Mouse (Mus musculus): ENCODE measurements around the gene Slc35c2. TPM values are rescaled to one million over a fixed set of nuclear protein-coding genes. Genes with fewer than 3 reads are reported as not detected.

The Slc35c2 gene
- polyA plus RNA-seq, 1 experiment from 2014 or later, result 57.1 TPM

DNA sequence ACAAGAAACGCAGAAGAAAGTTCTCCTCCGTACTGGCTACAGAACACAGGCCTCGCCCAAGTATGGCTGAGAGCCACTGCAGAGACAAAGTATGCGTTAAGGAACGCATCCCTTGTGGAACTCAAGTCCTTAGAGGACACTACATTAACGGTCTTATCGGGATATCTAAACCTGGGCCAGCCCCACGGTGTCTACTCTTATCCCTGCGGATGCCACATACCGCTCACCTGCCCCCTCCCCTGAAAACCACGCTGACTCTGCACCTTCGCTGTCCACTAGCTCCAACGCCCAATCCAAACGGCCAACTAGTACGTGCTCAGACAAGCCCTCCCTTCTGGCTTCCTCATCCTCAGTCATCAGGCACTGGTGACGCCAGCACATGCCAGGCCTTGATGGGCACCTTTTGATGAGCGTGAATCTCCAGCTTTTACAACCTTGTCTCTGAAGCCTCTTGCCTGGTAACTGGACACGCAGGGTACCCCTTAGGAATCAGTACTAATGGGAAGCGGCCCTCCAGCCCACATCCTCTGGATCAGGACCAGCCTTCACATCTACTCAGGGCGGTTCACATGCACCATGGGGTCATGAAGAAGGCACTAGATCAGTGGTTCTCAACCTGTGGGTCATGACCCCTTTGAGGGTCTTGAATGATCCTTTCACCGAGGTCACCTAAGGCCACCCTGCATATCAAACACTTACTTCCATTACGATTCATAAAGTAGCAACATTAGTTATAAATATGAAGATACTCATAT lies 34.5 kb upstream of the Slc35c2 start:
- Histone ChIP-seq H3K4me1 (peaks cover 71% of the 10 kb centered on the region), H3K4me3 (no peak overlapping the region), H3K27ac (no peak overlapping the region), H3K9me3 (replicated peaks) (no peaks in the 10 kb centered on the region), H3K4me2 (replicated peaks) (no peak overlapping the region), H3K9ac (no peak overlapping the region), H3K27me3 (no peaks in the 10 kb centered on the region; the same call in 1 of the 2 replicates), H3K36me3 (no peaks in the 10 kb centered on the region)
- 86% methylated on average over 22 of the region's 22 CpGs for whole genome bisulfite sequencing
- ATAC-seq (ENCODE audit: low FRiP score), result no peak

DNA sequence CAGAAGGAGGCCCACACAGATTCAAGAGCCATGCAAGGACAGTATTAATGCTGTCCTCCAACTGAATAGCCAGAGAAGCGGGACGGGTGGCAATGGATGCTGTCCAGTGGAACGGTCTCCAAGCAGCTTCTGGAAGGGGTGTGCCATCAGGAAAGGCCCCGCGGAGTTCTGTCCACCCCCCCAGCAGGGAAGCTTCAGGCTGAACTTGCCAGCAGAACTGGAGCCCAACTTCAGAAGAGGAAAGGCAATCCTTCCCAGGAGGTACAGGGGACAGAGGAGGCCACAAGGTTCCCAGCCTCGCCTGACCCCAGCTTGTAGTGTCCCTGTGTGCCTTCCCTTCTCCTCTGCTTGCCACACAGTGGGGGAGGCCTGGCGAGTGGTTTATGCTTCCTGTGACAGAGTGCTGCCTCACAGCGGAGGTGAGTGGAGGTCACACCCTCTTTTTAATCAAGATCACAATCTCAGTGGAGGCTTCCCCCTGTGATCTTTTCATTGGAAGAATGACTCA lies 33.8 kb upstream of the Slc35c2 start:
- H3K36me3 ChIP-seq, result no peaks in the 10 kb centered on the region
- H3K4me2 ChIP-seq (replicated peaks), result no peak overlapping the region
- no peak for ATAC-seq (ENCODE audit: low FRiP score)
- H3K9me3 ChIP-seq (replicated peaks), result no peaks in the 10 kb centered on the region
- no peak overlapping the region for H3K4me3 ChIP-seq
- peak overlapping the region; percentile 4; the same call in 1 of the 2 replicates for H3K27ac ChIP-seq
- H3K27me3 ChIP-seq, result no peaks in the 10 kb centered on the region; the same call in 1 of the 2 replicates
- H3K4me1 ChIP-seq, result peaks cover 74% of the 10 kb centered on the region
- no peak overlapping the region for H3K9ac ChIP-seq
- WGBS, result 44% methylated on average over 8 of the region's 8 CpGs

DNA sequence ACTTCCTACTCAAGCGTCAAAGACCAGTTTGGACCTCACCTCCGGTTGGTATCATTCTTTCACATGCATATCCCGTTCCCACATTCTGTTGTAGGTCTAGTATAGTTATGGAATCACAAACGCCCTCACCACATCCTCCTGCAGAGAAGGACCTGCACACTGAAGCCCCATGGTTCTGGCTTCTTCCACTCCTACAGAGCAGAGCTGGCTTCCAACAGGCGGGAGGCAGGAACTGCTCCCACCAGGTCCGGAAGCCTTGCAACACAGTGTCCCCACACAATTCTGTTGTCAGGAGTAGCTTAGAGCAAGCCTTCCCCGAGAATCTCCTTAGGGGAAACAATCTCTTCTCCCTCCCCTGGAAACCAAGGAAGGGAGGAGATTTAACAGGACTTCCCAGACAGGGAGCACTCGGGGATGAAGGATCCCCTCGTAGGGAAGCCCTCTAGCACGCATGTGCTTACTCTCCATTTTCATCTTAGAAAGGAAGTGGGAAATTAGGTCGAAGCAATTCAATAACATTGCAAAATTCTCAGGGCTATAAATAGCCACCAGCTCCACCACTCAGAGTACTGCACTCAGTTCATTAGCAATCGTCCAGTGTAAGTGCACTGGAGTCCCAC lies 33.0 kb upstream of the Slc35c2 start:
- 0 out of 2 replicates have a peak overlapping the region, but pooled peaks have one; percentile 3 for H3K27ac ChIP-seq
- H3K36me3 ChIP-seq, result peaks cover 1% of the 10 kb centered on the region; the same call in 1 of the 2 replicates
- peaks cover 81% of the 10 kb centered on the region for H3K4me1 ChIP-seq
- no peak overlapping the region for H3K4me3 ChIP-seq
- no peak overlapping the region; the same call in 1 of the 2 replicates for H3K4me2 ChIP-seq (replicated peaks)
- no peak overlapping the region for H3K9ac ChIP-seq
- ATAC-seq (ENCODE audit: low FRiP score), result no peak
- no peaks in the 10 kb centered on the region; the same call in 1 of the 2 replicates for H3K27me3 ChIP-seq
- no peaks in the 10 kb centered on the region for H3K9me3 ChIP-seq (replicated peaks)
- 67% methylated on average over 12 of the region's 12 CpGs for WGBS

DNA sequence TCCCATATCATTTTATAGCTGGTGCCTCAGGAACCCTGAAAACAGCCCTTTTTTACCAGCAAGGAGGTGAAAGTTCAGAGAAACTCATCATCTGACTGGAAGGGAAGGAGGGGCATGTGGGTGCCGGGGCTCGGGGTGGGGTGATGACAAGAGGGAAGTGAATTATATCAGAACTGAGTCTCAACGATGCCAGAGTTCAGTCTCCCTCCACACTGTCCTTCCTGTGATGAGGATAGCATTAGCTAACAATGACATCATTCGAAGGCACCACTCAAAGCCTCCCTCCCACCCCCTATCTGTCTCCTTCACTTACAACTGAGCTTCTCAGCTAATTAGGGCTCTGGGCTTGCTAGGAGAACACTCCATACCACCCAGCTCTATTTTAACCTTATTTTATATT lies 31.8 kb upstream of the Slc35c2 start:
- H3K4me3 ChIP-seq, result no peak overlapping the region
- no peaks in the 10 kb centered on the region; the same call in 1 of the 2 replicates for H3K27me3 ChIP-seq
- H3K4me1 ChIP-seq, result peaks cover 75% of the 10 kb centered on the region
- peaks cover 13% of the 10 kb centered on the region for H3K36me3 ChIP-seq
- no peak overlapping the region for H3K4me2 ChIP-seq (replicated peaks)
- H3K9ac ChIP-seq, result no peak overlapping the region
- whole genome bisulfite sequencing, result 76% methylated on average over 4 of the region's 4 CpGs
- no peak overlapping the region for H3K27ac ChIP-seq
- no peak for ATAC-seq (ENCODE audit: low FRiP score)
- no peaks in the 10 kb centered on the region for H3K9me3 ChIP-seq (replicated peaks)

DNA sequence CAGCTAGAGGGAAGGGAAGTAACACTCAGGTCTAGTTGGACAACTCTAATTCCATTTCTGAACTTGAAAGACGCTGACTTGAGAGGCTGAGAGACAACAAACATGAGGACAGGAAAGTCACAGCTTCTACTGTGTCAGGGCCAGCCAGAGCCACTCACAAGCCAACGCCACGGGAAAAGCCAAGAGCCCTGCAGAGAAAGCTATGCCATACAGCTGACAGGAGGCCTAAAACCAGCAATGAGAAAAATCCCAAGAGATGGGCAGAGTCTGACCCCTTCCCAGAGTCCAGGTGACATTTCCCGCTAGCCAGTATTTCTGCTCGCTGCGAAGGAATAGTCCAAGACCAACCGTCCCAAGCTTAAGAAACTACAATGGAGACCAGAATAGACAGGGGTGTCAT lies 31.3 kb upstream of the Slc35c2 start:
- Histone ChIP-seq H3K4me2 (replicated peaks) (no peak overlapping the region), H3K4me1 (peaks cover 74% of the 10 kb centered on the region), H3K9ac (no peak overlapping the region), H3K9me3 (replicated peaks) (no peaks in the 10 kb centered on the region), H3K27me3 (no peaks in the 10 kb centered on the region; the same call in 1 of the 2 replicates), H3K36me3 (peaks cover 18% of the 10 kb centered on the region), H3K27ac (no peak overlapping the region), H3K4me3 (no peak overlapping the region)
- WGBS, result 84% methylated on average over 7 of the region's 7 CpGs
- ATAC-seq (ENCODE audit: low FRiP score), result no peak

DNA sequence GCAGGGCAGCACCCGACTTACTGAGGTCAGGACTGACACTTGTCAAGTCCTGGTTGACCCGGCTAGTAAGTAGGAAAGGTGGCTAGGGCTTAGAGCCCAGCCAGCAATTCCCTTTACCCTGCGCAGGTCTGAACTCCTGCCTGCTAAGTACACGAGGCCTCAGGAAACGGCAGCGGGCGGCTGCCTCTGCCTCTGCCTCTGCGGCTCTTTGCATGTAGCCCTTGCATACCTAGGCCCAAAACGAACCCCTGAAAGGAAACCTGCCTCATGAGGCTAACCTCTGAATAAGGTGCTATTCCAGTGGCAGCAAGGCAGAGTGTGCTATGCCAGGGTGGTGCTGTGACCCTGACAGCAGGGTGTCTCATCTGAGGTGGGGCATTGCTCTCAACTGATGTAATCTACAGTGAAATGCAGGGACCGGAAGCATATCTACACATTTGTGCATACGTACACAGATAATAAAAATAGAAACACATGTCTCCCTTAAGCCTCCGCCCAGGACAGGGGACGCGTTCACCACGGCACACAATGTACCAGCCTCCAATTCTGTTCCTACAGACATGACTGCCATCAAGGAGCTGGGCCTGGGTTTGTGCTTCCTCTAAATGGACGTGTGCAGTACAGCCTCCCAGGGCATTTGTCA lies 30.1 kb upstream of the Slc35c2 start:
- 48% methylated on average over 16 of the region's 16 CpGs for WGBS
- Histone ChIP-seq H3K36me3 (peaks cover 30% of the 10 kb centered on the region), H3K27ac (peak overlapping the region; percentile 97), H3K4me3 (no peak overlapping the region), H3K27me3 (no peaks in the 10 kb centered on the region; the same call in 1 of the 2 replicates), H3K4me1 (peaks cover 66% of the 10 kb centered on the region), H3K4me2 (replicated peaks) (peak overlapping the region; percentile 36), H3K9ac (peak overlapping the region; percentile 0), H3K9me3 (replicated peaks) (no peaks in the 10 kb centered on the region)
- ATAC-seq (ENCODE audit: low FRiP score), result no peak

DNA sequence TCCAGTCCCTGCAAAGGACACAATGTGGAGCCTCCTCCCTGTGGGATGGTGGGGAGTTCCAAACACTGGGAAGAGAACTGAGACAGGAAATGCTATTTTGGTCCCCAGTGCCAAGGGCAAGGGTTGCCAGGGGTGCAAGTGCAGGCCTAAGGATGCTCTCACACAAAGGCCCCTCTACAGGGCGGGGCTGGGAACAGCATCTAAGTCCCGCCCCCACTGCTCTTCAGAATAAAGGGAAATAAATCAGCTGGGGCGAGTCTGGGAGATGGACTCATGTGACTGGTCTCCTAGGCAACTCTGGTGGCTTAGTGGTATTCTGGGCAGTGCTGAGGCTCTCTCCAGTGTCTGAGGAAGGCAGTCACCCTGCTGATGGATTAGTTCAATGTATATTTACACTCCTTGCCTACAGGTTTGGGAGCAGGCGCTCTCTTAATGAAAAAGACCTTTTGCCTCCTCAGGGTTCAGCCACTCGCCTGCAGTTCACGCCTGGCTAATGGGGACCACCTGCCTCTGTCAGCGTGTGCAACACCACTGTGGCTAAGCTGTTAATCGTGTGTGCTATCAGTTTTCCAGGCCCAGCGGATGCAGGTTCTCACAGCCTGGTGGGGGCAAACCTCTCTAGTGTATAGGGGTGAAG lies 29.3 kb upstream of the Slc35c2 start:
- Histone ChIP-seq H3K9me3 (replicated peaks) (no peaks in the 10 kb centered on the region), H3K27ac (peak overlapping the region; percentile 97), H3K27me3 (no peaks in the 10 kb centered on the region; the same call in 1 of the 2 replicates), H3K4me1 (peaks cover 59% of the 10 kb centered on the region), H3K4me3 (no peak overlapping the region), H3K36me3 (peaks cover 37% of the 10 kb centered on the region), H3K9ac (peak overlapping the region; percentile 50), H3K4me2 (replicated peaks) (peak overlapping the region; percentile 36)
- ATAC-seq (ENCODE audit: low FRiP score), result peak; percentile 94
- 1% methylated on average over 9 of the region's 9 CpGs for WGBS

DNA sequence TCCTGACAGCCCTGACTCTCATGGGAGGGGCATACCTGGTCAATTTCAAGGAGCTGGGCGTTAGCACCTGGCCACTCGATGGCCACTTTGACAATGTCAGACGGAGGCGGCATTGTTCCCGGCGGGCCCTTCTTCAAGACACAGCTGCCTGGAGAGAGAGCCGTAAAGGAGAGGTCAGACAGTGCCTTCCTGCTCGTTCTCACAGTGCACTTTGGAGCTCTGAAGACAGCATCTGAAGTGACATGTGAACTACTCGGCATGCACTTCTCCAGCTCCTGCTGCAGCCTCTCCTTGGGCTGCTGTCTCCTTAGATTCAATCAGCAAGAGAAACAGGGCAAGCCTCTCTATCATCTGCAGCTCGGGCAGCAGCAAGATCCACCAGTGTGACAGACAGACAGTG lies 28.5 kb upstream of the Slc35c2 start:
- no peak for ATAC-seq (ENCODE audit: low FRiP score)
- Histone ChIP-seq H3K9me3 (replicated peaks) (no peaks in the 10 kb centered on the region), H3K9ac (peak overlapping the region; percentile 50), H3K4me1 (peaks cover 56% of the 10 kb centered on the region), H3K27me3 (no peaks in the 10 kb centered on the region), H3K27ac (peak overlapping the region; percentile 97), H3K36me3 (peaks cover 41% of the 10 kb centered on the region), H3K4me3 (no peak overlapping the region), H3K4me2 (replicated peaks) (peak overlapping the region; percentile 31)
- 41% methylated on average over 10 of the region's 10 CpGs for WGBS

DNA sequence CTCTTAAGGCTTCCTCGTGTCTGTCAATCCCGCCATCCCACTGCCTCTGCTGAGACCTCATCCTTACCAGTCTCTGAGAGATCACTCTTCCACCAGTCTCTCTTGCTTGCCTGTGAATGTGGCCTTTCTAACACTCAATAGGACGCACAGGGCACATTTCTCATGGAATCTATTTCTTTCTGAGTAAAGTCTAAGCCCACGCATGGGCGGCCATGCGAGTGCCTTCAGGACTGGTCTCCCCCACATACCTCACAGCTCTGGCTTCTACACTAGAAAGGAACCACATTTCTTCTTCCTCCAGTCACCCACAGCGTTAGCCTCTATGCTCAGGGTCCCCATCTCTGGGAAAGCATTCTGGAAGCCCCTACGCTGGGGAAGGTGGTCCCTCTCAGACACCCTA lies 26.5 kb upstream of the Slc35c2 start:
- Histone ChIP-seq H3K9ac (no peak overlapping the region), H3K9me3 (replicated peaks) (no peaks in the 10 kb centered on the region), H3K27ac (no peak overlapping the region), H3K36me3 (peaks cover 56% of the 10 kb centered on the region), H3K27me3 (no peaks in the 10 kb centered on the region), H3K4me1 (peaks cover 64% of the 10 kb centered on the region), H3K4me3 (no peak overlapping the region), H3K4me2 (replicated peaks) (no peak overlapping the region)
- no peak for ATAC-seq (ENCODE audit: low FRiP score)
- WGBS, result 87% methylated on average over 8 of the region's 8 CpGs

DNA sequence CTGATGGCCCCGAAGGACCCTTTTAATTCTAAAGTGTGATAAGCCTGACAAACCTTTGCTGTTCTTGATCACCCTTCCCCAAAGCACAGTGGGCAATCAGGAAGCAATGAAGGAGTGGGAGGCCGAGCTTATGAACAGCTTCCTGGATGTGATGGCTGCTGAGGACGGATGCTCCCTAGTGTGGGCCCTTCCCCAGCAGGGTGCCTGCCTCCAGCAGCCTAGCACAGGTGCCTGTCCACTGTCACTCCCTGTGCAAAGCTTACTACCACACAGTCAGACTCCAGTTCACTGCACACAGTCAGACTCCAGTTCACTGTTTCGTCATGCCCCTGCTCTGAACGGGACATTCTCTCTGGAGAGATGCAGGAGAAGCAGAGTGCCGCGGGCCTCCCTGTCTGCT lies 24.7 kb upstream of the Slc35c2 start:
- Histone ChIP-seq H3K4me1 (peaks cover 49% of the 10 kb centered on the region), H3K4me2 (replicated peaks) (no peak overlapping the region), H3K36me3 (peaks cover 70% of the 10 kb centered on the region), H3K4me3 (no peak overlapping the region), H3K9me3 (replicated peaks) (no peaks in the 10 kb centered on the region), H3K27me3 (no peaks in the 10 kb centered on the region), H3K9ac (no peak overlapping the region), H3K27ac (no peak overlapping the region)
- 77% methylated on average over 7 of the region's 7 CpGs for whole genome bisulfite sequencing
- ATAC-seq (ENCODE audit: low FRiP score), result no peak

DNA sequence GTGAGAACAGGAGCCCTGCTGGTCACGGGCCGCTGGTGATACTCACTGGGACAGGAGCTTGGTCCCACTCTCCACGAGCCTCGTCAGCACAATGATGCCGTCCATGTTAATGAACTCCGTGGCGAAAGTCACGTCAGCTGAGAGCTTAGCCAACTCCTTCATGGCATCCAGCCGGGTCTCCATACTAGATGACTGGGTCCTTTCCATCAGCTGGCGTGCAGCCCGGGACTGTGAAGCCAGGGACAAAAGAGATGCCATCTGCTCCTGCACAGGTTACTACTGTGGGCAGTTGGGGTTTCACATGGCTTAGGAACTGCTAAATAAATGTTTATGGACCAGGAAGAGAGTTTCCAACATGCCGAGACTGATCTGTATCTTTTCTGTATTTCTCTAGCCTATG lies 23.9 kb upstream of the Slc35c2 start:
- no peak; the same call in 1 of the 2 replicates for ATAC-seq (ENCODE audit: low FRiP score)
- Histone ChIP-seq H3K36me3 (peaks cover 74% of the 10 kb centered on the region), H3K4me2 (replicated peaks) (no peak overlapping the region), H3K27ac (no peak overlapping the region), H3K27me3 (no peaks in the 10 kb centered on the region), H3K9me3 (replicated peaks) (no peaks in the 10 kb centered on the region), H3K4me1 (peaks cover 41% of the 10 kb centered on the region), H3K9ac (no peak overlapping the region), H3K4me3 (no peak overlapping the region)
- WGBS, result 68% methylated on average over 12 of the region's 12 CpGs
